Mouse (Mus musculus) cerebellum, postnatal 10 days (tissue): ENCODE results near the gene Gm17455.

Source experiments
- DNase-seq, 2 experiments: peaks; one replicate each; pipeline ENCODE4 v3.0.0; 2021; ENCODE audit warnings: mixed read lengths in 2 of 2

Gm17455 gene

GRCm38 (mm10) chr10:60373937-60374578 lies 25.5 kb upstream of the Gm17455 start:
- DNase-seq, result no peak

GRCm38 (mm10) chr10:60376704-60377103 lies 22.8 kb upstream of the Gm17455 start:
- DNase-seq, result peak; percentile 63 to 68

GRCm38 (mm10) chr10:60379419-60379957 lies 20.0 kb upstream of the Gm17455 start:
- no peak for DNase-seq

GRCm38 (mm10) chr10:60380229-60380628 lies 19.3 kb upstream of the Gm17455 start:
- no peak for DNase-seq

GRCm38 (mm10) chr10:60381142-60381925 lies 18.2 kb upstream of the Gm17455 start:
- DNase-seq, result no peak

- no peak for DNase-seq
Observed at GRCm38 (mm10) chr10:60388332-60388731, 11.2 kb upstream of the Gm17455 start.

- no peak for DNase-seq
Observed at GRCm38 (mm10) chr10:60389447-60389865, 10.1 kb upstream of the Gm17455 start.

GRCm38 (mm10) chr10:60390177-60390903 lies 9.2 kb upstream of the Gm17455 start:
- DNase-seq, result no peak

- DNase-seq, result no peak
Observed at GRCm38 (mm10) chr10:60390904-60391420, 8.6 kb upstream of the Gm17455 start.

- DNase-seq, result no peak
Observed at GRCm38 (mm10) chr10:60391661-60392060, 7.9 kb upstream of the Gm17455 start.

GRCm38 (mm10) chr10:60394936-60395335 lies 4.6 kb upstream of the Gm17455 start:
- DNase-seq, result no peak

- no peak for DNase-seq
Observed at GRCm38 (mm10) chr10:60395605-60396004, 3.9 kb upstream of the Gm17455 start.

- DNase-seq, result no peak
Observed at GRCm38 (mm10) chr10:60398051-60398814, 1.3 kb upstream of the Gm17455 start.

- DNase-seq, result no peak
Observed at GRCm38 (mm10) chr10:60400507-60401295, 1.2 kb downstream of the Gm17455 start.

GRCm38 (mm10) chr10:60405460-60406177 lies 6.1 kb downstream of the Gm17455 start:
- peak; percentile 73 to 80 for DNase-seq

GRCm38 (mm10) chr10:60407831-60408230 lies 8.3 kb downstream of the Gm17455 start:
- DNase-seq, result peak; percentile 83 to 88

GRCm38 (mm10) chr10:60411794-60412193 lies 12.3 kb downstream of the Gm17455 start:
- DNase-seq, result peak in 1 of 2 experiments; percentile 45

GRCm38 (mm10) chr10:60413756-60414155 lies 14.2 kb downstream of the Gm17455 start:
- no peak for DNase-seq

GRCm38 (mm10) chr10:60417041-60417440 lies 17.5 kb downstream of the Gm17455 start:
- DNase-seq, result no peak

- DNase-seq, result peak; percentile 89 to 92
Observed at GRCm38 (mm10) chr10:60418137-60418536, 18.6 kb downstream of the Gm17455 start.

GRCm38 (mm10) chr10:60419624-60420023 lies 20.1 kb downstream of the Gm17455 start:
- no peak for DNase-seq
